Mouse (Mus musculus): ENCODE data around the gene Adamts5.
A peak's percentile ranks its signal among the peaks of the same experiment; 100 is the strongest.

The Adamts5 gene

GRCm38 (mm10) chr16:85822330-85822916 is 79.2 kb downstream of the Adamts5 start:
- DNase-seq (ENCODE audit: inconsistent ontology term): no peak

GRCm38 (mm10) chr16:85819808-85820458 is 81.7 kb downstream of the Adamts5 start:
- no peak for DNase-seq (ENCODE audit: inconsistent ontology term)

GRCm38 (mm10) chr16:85814116-85814515 is 87.5 kb downstream of the Adamts5 start:
- no peak for DNase-seq (ENCODE audit: inconsistent ontology term)

- DNase-seq (ENCODE audit: inconsistent ontology term): peak; percentile 61
Measured at GRCm38 (mm10) chr16:85807626-85808025, 94.0 kb downstream of the Adamts5 start.

- DNase-seq (ENCODE audit: inconsistent ontology term): no peak
Measured at GRCm38 (mm10) chr16:85807072-85807471, 94.6 kb downstream of the Adamts5 start.
